Mouse (Mus musculus): ENCODE measurements around the gene Abr. TPM values are rescaled to one million over a fixed set of nuclear protein-coding genes. Genes with fewer than 3 reads are reported as not detected.

The Abr gene
- polyA plus RNA-seq, 1 experiment from 2014 or later = 136 TPM

- no peak overlapping the region for H3K27ac ChIP-seq (replicated peaks; ENCODE audit: low read depth, low read length)
- peaks cover 23% of the 10 kb centered on the region for H3K36me3 ChIP-seq (ENCODE audit: control insufficient read depth, insufficient read depth, low read length)
- WGBS = 90% methylated on average over 13 of the region's 13 CpGs
- H3K9me3 ChIP-seq (ENCODE audit: control insufficient read depth, low read length) = no peaks in the 10 kb centered on the region
- H3K27me3 ChIP-seq (ENCODE audit: control insufficient read depth, insufficient read depth, low read length) = no peaks in the 10 kb centered on the region
- DNase-seq = no peak
- no peak overlapping the region for H3K4me2 ChIP-seq (ENCODE audit: low read length)
- H3K9ac ChIP-seq (replicated peaks; ENCODE audit: low read length) = no peak overlapping the region
- no peak for ATAC-seq (ENCODE audit: low FRiP score, low TSS enrichment)
- H3K4me3 ChIP-seq (replicated peaks; ENCODE audit: low read depth, low read length) = no peak overlapping the region
- peaks cover 9% of the 10 kb centered on the region; the same call in 1 of the 2 replicates for H3K4me1 ChIP-seq (ENCODE audit: control insufficient read depth, insufficient read depth, low read length)
Measured at GRCm38 (mm10) chr11:76478676-76479655, 143.1 kb downstream of the Abr start.

GRCm38 (mm10) chr11:76477095-76477525 lies 145.0 kb downstream of the Abr start:
- H3K9ac ChIP-seq (replicated peaks; ENCODE audit: low read length) = no peak overlapping the region
- DNase-seq = peak; percentile 53
- H3K4me2 ChIP-seq (ENCODE audit: low read length) = no peak overlapping the region
- ATAC-seq (ENCODE audit: low FRiP score, low TSS enrichment) = no peak
- H3K4me3 ChIP-seq (replicated peaks; ENCODE audit: low read depth, low read length) = no peak overlapping the region
- H3K36me3 ChIP-seq (ENCODE audit: control insufficient read depth, insufficient read depth, low read length) = peaks cover 23% of the 10 kb centered on the region
- no peaks in the 10 kb centered on the region for H3K27me3 ChIP-seq (ENCODE audit: control insufficient read depth, insufficient read depth, low read length)
- H3K27ac ChIP-seq (replicated peaks; ENCODE audit: low read depth, low read length) = peak overlapping the region; percentile 54
- H3K4me1 ChIP-seq (ENCODE audit: control insufficient read depth, insufficient read depth, low read length) = peaks cover 17% of the 10 kb centered on the region
- no peaks in the 10 kb centered on the region for H3K9me3 ChIP-seq (ENCODE audit: control insufficient read depth, low read length)
- WGBS = 30% methylated on average over 5 of the region's 5 CpGs

- H3K4me2 ChIP-seq (ENCODE audit: low read length) = no peak overlapping the region
- ATAC-seq (ENCODE audit: low FRiP score, low TSS enrichment) = no peak
- H3K9me3 ChIP-seq (ENCODE audit: control insufficient read depth, low read length) = no peaks in the 10 kb centered on the region
- no peak for DNase-seq
- 77% methylated on average over 8 of the region's 8 CpGs for WGBS
- H3K4me3 ChIP-seq (replicated peaks; ENCODE audit: low read depth, low read length) = no peak overlapping the region
- no peak overlapping the region for H3K9ac ChIP-seq (replicated peaks; ENCODE audit: low read length)
- peak overlapping the region; percentile 54 for H3K27ac ChIP-seq (replicated peaks; ENCODE audit: low read depth, low read length)
- H3K27me3 ChIP-seq (ENCODE audit: control insufficient read depth, insufficient read depth, low read length) = no peaks in the 10 kb centered on the region
- H3K4me1 ChIP-seq (ENCODE audit: control insufficient read depth, insufficient read depth, low read length) = peaks cover 23% of the 10 kb centered on the region
- H3K36me3 ChIP-seq (ENCODE audit: control insufficient read depth, insufficient read depth, low read length) = peaks cover 23% of the 10 kb centered on the region
Measured at GRCm38 (mm10) chr11:76476376-76477094, 145.6 kb downstream of the Abr start.

DNA sequence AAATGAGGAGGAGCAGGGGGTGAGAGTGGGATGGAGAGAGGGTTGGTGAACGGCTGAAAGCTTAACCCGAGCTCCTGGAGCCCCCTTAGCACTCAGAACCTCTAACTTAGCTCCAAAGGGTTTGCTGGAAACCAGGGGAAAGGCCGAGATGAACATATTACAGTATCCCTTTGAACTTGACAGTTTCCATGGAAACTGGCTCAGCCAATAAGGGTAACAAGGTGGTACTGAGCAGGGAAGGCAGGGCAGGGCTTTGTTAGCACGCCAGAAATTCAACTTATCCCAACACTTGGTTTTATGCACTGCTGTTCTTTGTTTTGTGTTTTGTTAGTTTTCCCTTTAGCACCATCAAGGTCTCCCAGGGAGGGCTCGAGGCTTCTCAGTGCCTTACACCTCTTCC lies 149.5 kb downstream of the Abr start:
- DNase-seq (peak; percentile 90), ATAC-seq (ENCODE audit: low FRiP score, low TSS enrichment) (peak; percentile 49; the same call in 1 of the 2 replicates)
- Histone ChIP-seq H3K36me3 (ENCODE audit: control insufficient read depth, insufficient read depth, low read length) (peaks cover under 1% of the 10 kb centered on the region; the same call in 1 of the 2 replicates), H3K27me3 (ENCODE audit: control insufficient read depth, insufficient read depth, low read length) (no peaks in the 10 kb centered on the region), H3K9me3 (ENCODE audit: control insufficient read depth, low read length) (no peaks in the 10 kb centered on the region), H3K9ac (replicated peaks; ENCODE audit: low read length) (no peak overlapping the region; the same call in 1 of the 2 replicates), H3K4me3 (replicated peaks; ENCODE audit: low read depth, low read length) (0 out of 2 replicates have a peak overlapping the region, but pooled peaks have one; percentile 0), H3K27ac (replicated peaks; ENCODE audit: low read depth, low read length) (peak overlapping the region; percentile 90), H3K4me2 (ENCODE audit: low read length) (peak overlapping the region; percentile 40), H3K4me1 (ENCODE audit: control insufficient read depth, insufficient read depth, low read length) (peaks cover 45% of the 10 kb centered on the region)
- 5% methylated on average over 5 of the region's 5 CpGs for WGBS

- no peak for ATAC-seq (ENCODE audit: low FRiP score, low TSS enrichment)
- peak; percentile 74 for DNase-seq
- H3K4me1 ChIP-seq (ENCODE audit: control insufficient read depth, insufficient read depth, low read length) = peaks cover 68% of the 10 kb centered on the region
- 0 out of 2 replicates have a peak overlapping the region, but pooled peaks have one; percentile 88 for H3K4me2 ChIP-seq (ENCODE audit: low read length)
- 40% methylated on average over 11 of the region's 11 CpGs for WGBS
- no peak overlapping the region for H3K4me3 ChIP-seq (replicated peaks; ENCODE audit: low read depth, low read length)
- H3K36me3 ChIP-seq (ENCODE audit: control insufficient read depth, insufficient read depth, low read length) = 0 out of 2 replicates have a peak, but pooled peaks cover 2% of the 10 kb centered on the region
- peak overlapping the region; percentile 93 for H3K27ac ChIP-seq (replicated peaks; ENCODE audit: low read depth, low read length)
- H3K9me3 ChIP-seq (ENCODE audit: control insufficient read depth, low read length) = no peaks in the 10 kb centered on the region
- no peaks in the 10 kb centered on the region for H3K27me3 ChIP-seq (ENCODE audit: control insufficient read depth, insufficient read depth, low read length)
- peak overlapping the region; percentile 26 for H3K9ac ChIP-seq (replicated peaks; ENCODE audit: low read length)
Measured at GRCm38 (mm10) chr11:76469311-76469998, 152.7 kb downstream of the Abr start.

- Histone ChIP-seq H3K4me3 (replicated peaks; ENCODE audit: low read depth, low read length) (peak overlapping the region; percentile 49), H3K27ac (replicated peaks; ENCODE audit: low read depth, low read length) (peak overlapping the region; percentile 93), H3K36me3 (ENCODE audit: control insufficient read depth, insufficient read depth, low read length) (peaks cover 12% of the 10 kb centered on the region), H3K9ac (replicated peaks; ENCODE audit: low read length) (peak overlapping the region; percentile 61), H3K4me2 (ENCODE audit: low read length) (peak overlapping the region; percentile 88), H3K9me3 (ENCODE audit: control insufficient read depth, low read length) (no peaks in the 10 kb centered on the region), H3K4me1 (ENCODE audit: control insufficient read depth, insufficient read depth, low read length) (peaks cover 74% of the 10 kb centered on the region), H3K27me3 (ENCODE audit: control insufficient read depth, insufficient read depth, low read length) (no peaks in the 10 kb centered on the region)
- DNase-seq (peak; percentile 90), ATAC-seq (ENCODE audit: low FRiP score, low TSS enrichment) (peak; percentile 77)
- 3% methylated on average over 6 of the region's 6 CpGs for WGBS
Measured at GRCm38 (mm10) chr11:76468347-76468746, 153.8 kb downstream of the Abr start.

DNA sequence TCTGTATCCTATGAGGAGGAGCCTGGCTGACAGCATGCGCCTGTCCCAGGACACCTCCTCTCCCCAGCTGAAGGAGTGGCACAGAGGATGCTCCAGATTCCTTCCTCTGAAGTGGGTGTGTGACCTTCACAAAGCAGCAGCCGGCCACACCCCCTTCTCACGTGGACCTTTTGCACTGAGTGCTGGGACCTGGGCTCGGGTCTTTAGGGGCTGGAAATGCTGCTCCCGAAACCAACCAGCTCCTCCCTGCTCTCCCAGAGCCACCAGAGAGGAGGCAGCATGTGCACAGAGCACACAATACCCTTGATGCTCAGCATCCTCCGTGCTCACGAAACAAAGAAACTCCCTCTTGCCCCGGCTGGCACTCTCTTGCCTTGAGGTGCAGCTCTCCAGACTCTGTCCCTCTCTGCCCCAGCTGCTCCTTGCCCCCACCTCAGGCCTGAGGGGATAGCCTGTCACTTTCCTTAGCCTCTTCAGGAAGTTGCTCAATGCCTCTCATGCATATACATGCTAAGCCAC lies 154.6 kb downstream of the Abr start:
- H3K27ac ChIP-seq (replicated peaks; ENCODE audit: low read depth, low read length) = peak overlapping the region; percentile 93
- H3K27me3 ChIP-seq (ENCODE audit: control insufficient read depth, insufficient read depth, low read length) = no peaks in the 10 kb centered on the region
- H3K4me1 ChIP-seq (ENCODE audit: control insufficient read depth, insufficient read depth, low read length) = peaks cover 67% of the 10 kb centered on the region
- H3K4me3 ChIP-seq (replicated peaks; ENCODE audit: low read depth, low read length) = peak overlapping the region; percentile 49
- H3K9me3 ChIP-seq (ENCODE audit: control insufficient read depth, low read length) = no peaks in the 10 kb centered on the region
- peak; percentile 43 for ATAC-seq (ENCODE audit: low FRiP score, low TSS enrichment)
- H3K9ac ChIP-seq (replicated peaks; ENCODE audit: low read length) = peak overlapping the region; percentile 61
- H3K4me2 ChIP-seq (ENCODE audit: low read length) = peak overlapping the region; percentile 88
- 7% methylated on average over 8 of the region's 8 CpGs for WGBS
- peaks cover 20% of the 10 kb centered on the region for H3K36me3 ChIP-seq (ENCODE audit: control insufficient read depth, insufficient read depth, low read length)
- peak; percentile 57 for DNase-seq

GRCm38 (mm10) chr11:76467073-76467472 lies 155.0 kb downstream of the Abr start:
- H3K9me3 ChIP-seq (ENCODE audit: control insufficient read depth, low read length) = no peaks in the 10 kb centered on the region
- peak overlapping the region; percentile 93 for H3K27ac ChIP-seq (replicated peaks; ENCODE audit: low read depth, low read length)
- H3K36me3 ChIP-seq (ENCODE audit: control insufficient read depth, insufficient read depth, low read length) = peaks cover 25% of the 10 kb centered on the region
- peaks cover 62% of the 10 kb centered on the region for H3K4me1 ChIP-seq (ENCODE audit: control insufficient read depth, insufficient read depth, low read length)
- peak overlapping the region; percentile 88 for H3K4me2 ChIP-seq (ENCODE audit: low read length)
- no peaks in the 10 kb centered on the region for H3K27me3 ChIP-seq (ENCODE audit: control insufficient read depth, insufficient read depth, low read length)
- peak overlapping the region; percentile 61 for H3K9ac ChIP-seq (replicated peaks; ENCODE audit: low read length)
- peak; percentile 57 for DNase-seq
- ATAC-seq (ENCODE audit: low FRiP score, low TSS enrichment) = no peak
- 12% methylated on average over 10 of the region's 10 CpGs for WGBS
- H3K4me3 ChIP-seq (replicated peaks; ENCODE audit: low read depth, low read length) = peak overlapping the region; percentile 49

Measured in midbrain, embryonic 14.5 days (tissue).